In genomic region chr1:71944531-71944930, GRCm38 (mm10) we compare ENCODE assay signal across 14 mouse cellular contexts.
DNase-seq lines count a peak whose midpoint lies in the region; ATAC-seq and TF ChIP-seq lines count a peak whose summit lies in the region.
"Had no signal": no experiment of that assay in that cellular context is flagged by ENCODE, and none has a peak within 500 bp of the region (broad histone marks: within the 10 kb centered on the region; RNA-seq: fewer than 3 reads in every experiment).

No protein-coding gene starts in this region.

- no peak overlapping the region for H3K9ac ChIP-seq in liver, postnatal 0 days (replicated peaks)
- no peak overlapping the region for H3K9ac ChIP-seq in liver, embryonic 11.5 days (ENCODE audit: low read depth, low read length)
- H3K9ac ChIP-seq in lung, postnatal 0 days (replicated peaks; ENCODE audit: low read depth): no peak overlapping the region
- H3K9ac ChIP-seq: embryonic facial prominence, embryonic 12.5 days; forebrain, embryonic 13.5 days; forebrain, embryonic 15.5 days; forebrain, postnatal 0 days had no signal

- no peaks in the 10 kb centered on the region for H3K27me3 ChIP-seq in liver, postnatal 0 days (ENCODE audit: insufficient read depth, low read length)
- H3K27me3 ChIP-seq in liver, embryonic 11.5 days (replicated peaks; ENCODE audit: control insufficient read depth, insufficient read depth, low read length): no peaks in the 10 kb centered on the region
- H3K27me3 ChIP-seq in lung, postnatal 0 days (replicated peaks; ENCODE audit: insufficient read depth, low read length): no peaks in the 10 kb centered on the region
- H3K27me3 ChIP-seq: embryonic facial prominence, embryonic 12.5 days; forebrain, embryonic 13.5 days; forebrain, embryonic 15.5 days had no signal

- no peaks in the 10 kb centered on the region for H3K9me3 ChIP-seq in liver, postnatal 0 days (ENCODE audit: low read length)
- H3K9me3 ChIP-seq in liver, embryonic 11.5 days (ENCODE audit: control insufficient read depth, low read length): no peaks in the 10 kb centered on the region
- no peaks in the 10 kb centered on the region for H3K9me3 ChIP-seq in lung, postnatal 0 days (ENCODE audit: low read length)
- H3K9me3 ChIP-seq: embryonic facial prominence, embryonic 10.5 days; embryonic facial prominence, embryonic 12.5 days; forebrain, embryonic 13.5 days; forebrain, embryonic 15.5 days had no signal

- TF ChIP-seq EP300 in liver, postnatal 0 days (IDR thresholded peaks at IDR 0.05; ENCODE audit: low read depth): no peak
- peak; percentile 76 for TF ChIP-seq EP300 in lung, postnatal 0 days (IDR thresholded peaks at IDR 0.05)

- no peak for ATAC-seq in liver, postnatal 0 days
- ATAC-seq in liver, embryonic 11.5 days (replicated peaks; ENCODE audit: low FRiP score): no peak
- ATAC-seq in lung, postnatal 0 days: peak; percentile 68
- ATAC-seq: forebrain, embryonic 13.5 days; forebrain, embryonic 15.5 days; forebrain, postnatal 0 days had no signal

- WGBS in liver, postnatal 0 days (ENCODE audit: insufficient replicate concordance): 63% methylated on average over 3 of the region's 3 CpGs
- WGBS in liver, embryonic 11.5 days: 48% methylated on average over 3 of the region's 3 CpGs
- 43% methylated on average over 3 of the region's 3 CpGs for WGBS in lung, postnatal 0 days
- WGBS in lung, adult 2 months: 53% methylated on average over 3 of the region's 3 CpGs

- no peak overlapping the region for H3K27ac ChIP-seq in liver, postnatal 0 days (ENCODE audit: low read depth)
- no peak overlapping the region for H3K27ac ChIP-seq in liver, embryonic 11.5 days (ENCODE audit: low read depth, low read length)
- no peak overlapping the region for H3K27ac ChIP-seq in lung, postnatal 0 days (ENCODE audit: low read length)
- H3K27ac ChIP-seq: embryonic facial prominence, embryonic 10.5 days; embryonic facial prominence, embryonic 12.5 days; forebrain, embryonic 13.5 days; forebrain, embryonic 15.5 days had no signal

- no peak overlapping the region for H3K4me2 ChIP-seq in liver, postnatal 0 days (ENCODE audit: low read depth, low read length)
- H3K4me2 ChIP-seq in liver, embryonic 11.5 days: no peak overlapping the region
- no peak overlapping the region for H3K4me2 ChIP-seq in lung, postnatal 0 days (replicated peaks; ENCODE audit: low read depth, low read length)
- H3K4me2 ChIP-seq: embryonic facial prominence, embryonic 12.5 days; forebrain, embryonic 13.5 days; forebrain, embryonic 15.5 days had no signal

- peaks cover 5% of the 10 kb centered on the region; the same call in 1 of the 2 replicates for H3K4me1 ChIP-seq in liver, postnatal 0 days (ENCODE audit: insufficient read depth)
- no peaks in the 10 kb centered on the region for H3K4me1 ChIP-seq in liver, embryonic 11.5 days (replicated peaks; ENCODE audit: control insufficient read depth, insufficient read depth, low read length)
- no peaks in the 10 kb centered on the region for H3K4me1 ChIP-seq in lung, postnatal 0 days (ENCODE audit: insufficient read depth, low read depth, low read length)
- peaks cover 7% of the 10 kb centered on the region for H3K4me1 ChIP-seq in lung, adult 2 months (ENCODE audit: control insufficient read depth, insufficient read depth, low read length)
- H3K4me1 ChIP-seq: embryonic facial prominence, embryonic 12.5 days had no signal

- H3K4me3 ChIP-seq in liver, postnatal 0 days (ENCODE audit: low read depth, low read length): no peak overlapping the region
- no peak overlapping the region for H3K4me3 ChIP-seq in liver, embryonic 11.5 days (ENCODE audit: low read depth, low read length)
- H3K4me3 ChIP-seq in lung, postnatal 0 days (ENCODE audit: low read depth, low read length): no peak overlapping the region
- H3K4me3 ChIP-seq in lung, adult 2 months (replicated peaks; ENCODE audit: extremely low read depth, low read depth, low read length): no peak overlapping the region
- H3K4me3 ChIP-seq: embryonic facial prominence, embryonic 10.5 days; embryonic facial prominence, embryonic 12.5 days; forebrain, embryonic 13.5 days; forebrain, embryonic 15.5 days had no signal

- DNase-seq in liver, postnatal 0 days: peak; percentile 3
- no peak for DNase-seq in liver, embryonic 11.5 days (ENCODE audit: low spot score)
- peak; percentile 69 for DNase-seq in lung, postnatal 0 days (ENCODE audit: low spot score)
- DNase-seq in lung, adult 2 months: no peak
- DNase-seq in 3T3-L1 (ENCODE audit: low read depth, low spot score) (peak; percentile 78), NIH3T3 (ENCODE audit: low read depth) (peak; percentile 65)
- no peak for DNase-seq in adrenal gland, adult 2 months
- DNase-seq in frontal cortex, postnatal 10 days (ENCODE audit: low spot score in 2 of 2): no peak
- DNase-seq: cerebellum, adult 9-10 months; forebrain, postnatal 0 days had no signal

- no peaks in the 10 kb centered on the region for H3K36me3 ChIP-seq in liver, postnatal 0 days (replicated peaks; ENCODE audit: insufficient read depth, low read length)
- no peaks in the 10 kb centered on the region for H3K36me3 ChIP-seq in liver, embryonic 11.5 days (ENCODE audit: control insufficient read depth, insufficient read depth, low read length)
- no peaks in the 10 kb centered on the region for H3K36me3 ChIP-seq in lung, postnatal 0 days (ENCODE audit: insufficient read depth, low read length)
- H3K36me3 ChIP-seq: embryonic facial prominence, embryonic 10.5 days; embryonic facial prominence, embryonic 12.5 days; forebrain, embryonic 15.5 days had no signal

- no peak for TF ChIP-seq CTCF in liver, postnatal 0 days (IDR thresholded peaks at IDR 0.05; ENCODE audit: low read depth)
- no peak for TF ChIP-seq CTCF in lung, postnatal 0 days (IDR thresholded peaks at IDR 0.05)
- TF ChIP-seq CTCF in lung, adult 2 months (IDR thresholded peaks at IDR 0.05; ENCODE audit: insufficient read depth, low read length): no peak

- no peak for TF ChIP-seq POLR2A in lung, adult 2 months (IDR thresholded peaks at IDR 0.05; ENCODE audit: borderline replicate concordance, extremely low read depth, low read depth, low read length)

Comparison
In these comparisons a context has a peak if more than half of its experiments do, and no peak if none do; other contexts are left out.
1. DNase-seq: peak in liver, postnatal 0 days (single experiment), lung, postnatal 0 days (single experiment), 3T3-L1 (single experiment) and NIH3T3 (single experiment); none in liver, embryonic 11.5 days (single experiment), lung, adult 2 months (single experiment), adrenal gland, adult 2 months (single experiment) and frontal cortex, postnatal 10 days (0 of 2).